21 mouse cellular contexts compared by ENCODE assay signal in the genomic region with DNA sequence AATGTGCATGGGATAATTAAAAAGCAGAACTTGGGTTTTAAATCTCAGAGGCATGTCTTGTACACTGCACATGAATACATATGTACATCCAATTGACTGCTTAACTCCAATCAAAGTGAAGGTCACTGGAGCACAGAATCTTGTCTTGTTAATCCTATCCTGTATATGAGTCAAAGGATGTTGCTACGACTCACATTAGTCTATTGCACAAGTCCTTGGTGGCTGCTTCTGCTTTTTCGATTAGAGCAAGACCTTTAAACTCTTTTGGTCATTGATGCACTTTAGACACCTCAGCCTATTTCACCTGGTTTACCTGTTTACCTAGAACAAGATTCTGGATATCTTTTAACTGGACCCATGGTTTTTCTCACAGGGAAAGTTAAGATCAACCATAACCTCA.
DNase-seq lines count a peak whose midpoint lies in the region; ATAC-seq and TF ChIP-seq lines count a peak whose summit lies in the region.
"Had no signal": no experiment of that assay in that cellular context is flagged by ENCODE, and none has a peak within 500 bp of the region (broad histone marks: within the 10 kb centered on the region; RNA-seq: fewer than 3 reads in every experiment).

No protein-coding gene starts in this region.

- H3K9me3 ChIP-seq in embryonic facial prominence, embryonic 14.5 days (ENCODE audit: control insufficient read depth, low read length), result no peaks in the 10 kb centered on the region
- no peaks in the 10 kb centered on the region for H3K9me3 ChIP-seq in embryonic facial prominence, embryonic 10.5 days
- no peaks in the 10 kb centered on the region for H3K9me3 ChIP-seq in CH12.LX (replicated peaks; ENCODE audit: low read length)
- H3K9me3 ChIP-seq: embryonic facial prominence, embryonic 13.5 days; forebrain, embryonic 13.5 days; heart, embryonic 13.5 days; hindbrain, embryonic 12.5 days had no signal

- H3K4me2 ChIP-seq in embryonic facial prominence, embryonic 14.5 days (ENCODE audit: low read depth, low read length), result no peak overlapping the region
- H3K4me2 ChIP-seq in CH12.LX (ENCODE audit: insufficient read depth, low read depth, poor library complexity, severe bottlenecking) (no peak overlapping the region), myocyte (ENCODE audit: low read depth) (no peak overlapping the region)
- H3K4me2 ChIP-seq: embryonic facial prominence, embryonic 13.5 days; forebrain, embryonic 13.5 days; heart, embryonic 13.5 days; hindbrain, embryonic 12.5 days had no signal

- 84% methylated on average over 2 of the region's 2 CpGs for WGBS in embryonic facial prominence, embryonic 14.5 days
- 83% methylated on average over 2 of the region's 2 CpGs for WGBS in embryonic facial prominence, embryonic 10.5 days

- peak; percentile 22; the same call in 1 of the 2 replicates for ATAC-seq in embryonic facial prominence, embryonic 14.5 days (ENCODE audit: low read depth)
- peak; percentile 30 for ATAC-seq in inflammation-experienced regulatory T-cells, adult 6 months
- ATAC-seq: forebrain, embryonic 13.5 days; forebrain, postnatal 0 days; hindbrain, embryonic 16.5 days; Patski had no signal

- intact Hi-C loops in left cerebral cortex, postnatal 36 days (cut with DNase I), result no loop called here

- in situ Hi-C loops in CH12.LX (cut with MboI; ENCODE audit: low pct_ligation_motif_present, low pct_unique_long_range_greater_than_20kb, low sequenced_read_pairs), result no loop called here

- no peaks in the 10 kb centered on the region for H3K36me3 ChIP-seq in embryonic facial prominence, embryonic 14.5 days (ENCODE audit: control insufficient read depth, insufficient read depth, low read length)
- H3K36me3 ChIP-seq in embryonic facial prominence, embryonic 10.5 days (replicated peaks), result no peaks in the 10 kb centered on the region
- no peaks in the 10 kb centered on the region for H3K36me3 ChIP-seq in CH12.LX (replicated peaks in 1 of 2; ENCODE audit: control insufficient read depth in 1 of 2, insufficient read depth in 1 of 2, low read length in 1 of 2)
- no peaks in the 10 kb centered on the region for H3K36me3 ChIP-seq in myocyte (ENCODE audit: control insufficient read depth, insufficient read depth)
- H3K36me3 ChIP-seq: embryonic facial prominence, embryonic 13.5 days; heart, embryonic 13.5 days; hindbrain, embryonic 12.5 days had no signal

- dilution Hi-C loops in CH12.LX (cut with MboI; ENCODE audit: extremely low pct_ligation_motif_present, extremely low pct_unique_long_range_greater_than_20kb, low sequenced_read_pairs), result no loop called here

- no peak for TF ChIP-seq EP300 in CH12.LX (IDR thresholded peaks at IDR 0.05; ENCODE audit: low read length)

- DNase-seq in embryonic facial prominence, embryonic 14.5 days (ENCODE audit: low spot score), result no peak
- no peak for DNase-seq in embryonic facial prominence, embryonic 10.5 days (ENCODE audit: low spot score)
- DNase-seq in CH12.LX (ENCODE audit: extremely low read depth), result peak; percentile 1
- no peak for DNase-seq in cerebellum, postnatal 14 days
- no peak for DNase-seq in cerebellum, adult 9-11 months
- no peak for DNase-seq in left cerebral cortex, postnatal 36 days (ENCODE audit: low spot score in 2 of 2)
- DNase-seq: adrenal gland, adult 2 months; adrenal gland, postnatal 25 days; cerebellum, adult 18-20 months; cerebellum, postnatal 10 days; forebrain, postnatal 0 days; gastrocnemius, postnatal 14 days; heart, postnatal 4 days had no signal

- H3K79me2 ChIP-seq in CH12.LX (replicated peaks; ENCODE audit: control insufficient read depth, extremely low read depth, insufficient read depth, poor library complexity, severe bottlenecking) (no peaks in the 10 kb centered on the region), myocyte (ENCODE audit: control insufficient read depth, insufficient read depth) (no peaks in the 10 kb centered on the region)

- no peak for TF ChIP-seq CTCF in CH12.LX (conservative IDR thresholded peaks at IDR 0.05 in 1 of 2, IDR thresholded peaks at IDR 0.05 in 1 of 2; ENCODE audit: low read depth in 2 of 2, low read length in 2 of 2)

- no peak overlapping the region for H3K4me3 ChIP-seq in embryonic facial prominence, embryonic 14.5 days (ENCODE audit: low read depth, low read length)
- no peak overlapping the region for H3K4me3 ChIP-seq in embryonic facial prominence, embryonic 10.5 days
- H3K4me3 ChIP-seq in CH12.LX (replicated peaks in 1 of 3; ENCODE audit: low read depth in 2 of 3, low read length in 2 of 3, poor library complexity in 1 of 3) (no peak overlapping the region), myocyte (no peak overlapping the region)
- H3K4me3 ChIP-seq: embryonic facial prominence, embryonic 13.5 days; forebrain, embryonic 13.5 days; heart, embryonic 13.5 days; hindbrain, embryonic 12.5 days had no signal

- TF ChIP-seq RAD21 in CH12.LX (IDR thresholded peaks at IDR 0.05; ENCODE audit: low read depth, low read length), result no peak

- no peak overlapping the region for H3K9ac ChIP-seq in embryonic facial prominence, embryonic 14.5 days (ENCODE audit: low read depth, low read length)
- H3K9ac ChIP-seq in CH12.LX (ENCODE audit: insufficient read depth, low read depth), result no peak overlapping the region
- H3K9ac ChIP-seq: embryonic facial prominence, embryonic 13.5 days; forebrain, embryonic 13.5 days; forebrain, postnatal 0 days; heart, embryonic 13.5 days; hindbrain, embryonic 12.5 days had no signal

- no peak overlapping the region for H3ac ChIP-seq in myocyte (ENCODE audit: control insufficient read depth, insufficient read length)

- no peaks in the 10 kb centered on the region for H3K27me3 ChIP-seq in embryonic facial prominence, embryonic 14.5 days (replicated peaks; ENCODE audit: control insufficient read depth, insufficient read depth, low read length)
- H3K27me3 ChIP-seq in embryonic facial prominence, embryonic 10.5 days (replicated peaks; ENCODE audit: low read depth, poor library complexity, severe bottlenecking), result no peaks in the 10 kb centered on the region
- H3K27me3 ChIP-seq in CH12.LX (replicated peaks) (no peaks in the 10 kb centered on the region), myocyte (ENCODE audit: control insufficient read depth, insufficient read depth, insufficient read length) (no peaks in the 10 kb centered on the region)
- H3K27me3 ChIP-seq: embryonic facial prominence, embryonic 13.5 days; forebrain, embryonic 13.5 days; heart, embryonic 13.5 days; hindbrain, embryonic 12.5 days; Patski had no signal

- TF ChIP-seq POLR2A in CH12.LX (IDR thresholded peaks at IDR 0.05; ENCODE audit: low read depth, low read length), result no peak
- TF ChIP-seq POLR2A in myocyte (IDR thresholded peaks at IDR 0.05; ENCODE audit: insufficient read length, low read depth), result no peak

- no peak overlapping the region for H3K27ac ChIP-seq in embryonic facial prominence, embryonic 14.5 days (replicated peaks; ENCODE audit: low read depth, low read length)
- H3K27ac ChIP-seq in embryonic facial prominence, embryonic 10.5 days (replicated peaks), result no peak overlapping the region
- H3K27ac ChIP-seq in CH12.LX (ENCODE audit: insufficient read depth, low read depth), result no peak overlapping the region
- H3K27ac ChIP-seq: embryonic facial prominence, embryonic 13.5 days; forebrain, embryonic 13.5 days; heart, embryonic 13.5 days; hindbrain, embryonic 12.5 days had no signal

- no peaks in the 10 kb centered on the region for H3K4me1 ChIP-seq in embryonic facial prominence, embryonic 14.5 days (ENCODE audit: control insufficient read depth, insufficient read depth, low read length)
- no peaks in the 10 kb centered on the region for H3K4me1 ChIP-seq in embryonic facial prominence, embryonic 10.5 days
- H3K4me1 ChIP-seq in CH12.LX (ENCODE audit: control insufficient read depth in 1 of 2, insufficient read depth in 2 of 2), result 0 out of 4 replicates have a peak, but pooled peaks cover 0 to 3% of the 10 kb centered on the region in 2 experiments
- H3K4me1 ChIP-seq: embryonic facial prominence, embryonic 13.5 days; forebrain, embryonic 13.5 days; heart, embryonic 13.5 days; hindbrain, embryonic 12.5 days had no signal

TF ChIP-seq in CH12.LX, 34 proteins besides CTCF, POLR2A, EP300 and RAD21:
- TF ChIP-seq KAT2A (IDR thresholded peaks at IDR 0.05; ENCODE audit: insufficient replicate concordance, low read length) (no peak), NRF1 (IDR thresholded peaks at IDR 0.05; ENCODE audit: low read depth, low read length) (no peak), TBP (conservative IDR thresholded peaks at IDR 0.05; ENCODE audit: low read depth, low read length) (no peak)

TF ChIP-seq in myocyte, 11 proteins besides CTCF, POLR2A, EP300 and RAD21:
- no peak for TF ChIP-seq REST (IDR thresholded peaks at IDR 0.05; ENCODE audit: insufficient read depth, insufficient read length)
- TF ChIP-seq CEBPB (IDR thresholded peaks at IDR 0.05; ENCODE audit: insufficient read depth, poor library complexity, severe bottlenecking), result 0 out of 2 replicates have a peak, but pooled peaks have one; percentile 14
